Mouse (Mus musculus): ENCODE data around the gene Nfatc4. TPM values are rescaled to one million over a fixed set of nuclear protein-coding genes. Genes with fewer than 3 reads are reported as not detected.

Nfatc4 gene
- polyA plus RNA-seq (2012; rRNA removed; ENCODE audit: low replicate concordance): 17.6 and 94.3 TPM in 2 replicates

DNA sequence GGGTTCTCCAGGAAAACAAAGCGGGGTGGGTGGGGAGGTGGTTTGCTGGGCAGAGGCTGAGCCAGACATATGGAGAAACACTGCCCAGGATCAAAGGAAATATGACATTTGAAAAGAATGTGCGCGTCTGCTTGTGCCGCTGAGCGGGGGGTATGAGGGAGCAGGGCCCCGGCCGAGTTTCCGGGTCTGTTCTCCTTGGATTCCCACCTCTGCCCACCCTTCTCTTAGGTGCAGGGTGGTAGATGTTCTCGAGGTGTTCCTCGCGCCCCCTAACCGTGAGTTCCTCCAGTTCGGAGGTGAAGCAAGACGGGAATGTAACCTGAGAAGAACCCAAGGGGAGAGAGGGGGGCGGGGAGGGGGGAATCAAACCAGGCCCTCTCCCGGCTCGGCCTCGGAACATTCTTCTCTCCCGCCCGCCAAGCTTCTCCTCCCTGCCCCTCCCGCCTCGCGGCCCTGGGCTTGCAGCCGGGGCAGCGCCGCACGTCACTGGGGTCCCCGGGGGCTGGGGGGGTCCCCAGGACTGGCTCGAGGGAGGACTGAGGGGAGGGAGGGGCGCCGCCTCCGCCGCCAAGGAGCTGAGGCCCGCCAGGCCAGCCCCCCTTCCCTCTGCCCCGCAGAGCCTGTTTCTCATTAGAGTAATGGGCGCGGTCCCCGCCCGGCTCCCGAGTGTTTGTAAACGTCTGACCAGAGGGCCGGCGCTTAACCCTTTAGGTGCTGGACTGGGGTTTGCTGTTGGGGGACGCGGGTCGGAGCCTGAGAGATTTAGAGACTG is at the start of gene Nfatc4:
Gene Nfatc4, plus strand, starts transcription at position 154 of the 772 bp plus-strand sequence.

DNA sequence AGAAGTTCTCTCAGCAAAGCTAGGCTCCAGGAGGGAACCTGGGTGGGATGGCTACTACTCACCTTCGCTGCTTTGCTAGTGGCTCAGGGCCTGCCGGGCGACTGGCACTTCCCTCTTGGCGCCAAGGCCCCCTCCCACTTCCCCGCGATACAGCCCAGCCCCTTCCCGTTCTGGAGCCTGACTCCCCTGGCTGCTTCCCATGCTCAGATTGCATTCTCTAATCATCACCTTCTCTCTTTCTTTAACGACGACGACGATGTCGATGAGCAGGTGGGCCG is 39.0 kb upstream of the Nfatc4 start, which contains the start of gene Adcy4:
Gene Adcy4, minus strand, starts transcription at position 138 of the 278 bp plus-strand sequence.

GRCm38 (mm10) chr14:55788256-55789050 is 34.5 kb upstream of the Nfatc4 start, which contains the start of gene Ripk3:
Gene Ripk3 (minus strand): TSS chr14:55788865.

GRCm38 (mm10) chr14:55853621-55854285 is 30.8 kb downstream of the Nfatc4 start, which contains the start of gene Nynrin:
Gene Nynrin (plus strand): TSS chr14:55854010.

Other genes with a start within 250 kb of the Nfatc4 start
- gene Fitm1, start 247.5 kb upstream of the Nfatc4 start, polyA plus RNA-seq (2012; rRNA removed; ENCODE audit: low replicate concordance): 0.68 and 2.5 TPM in 2 replicates
- gene Psme1, start 245.0 kb upstream of the Nfatc4 start, polyA plus RNA-seq (2012; rRNA removed; ENCODE audit: low replicate concordance): 111 and 123 TPM in 2 replicates
- gene Emc9, start 237.8 kb upstream of the Nfatc4 start, polyA plus RNA-seq (2012; rRNA removed; ENCODE audit: low replicate concordance): 34.6 and 113 TPM in 2 replicates
- 133 and 138 TPM in 2 replicates for gene Psme2, start 232.0 kb upstream of the Nfatc4 start, polyA plus RNA-seq (2012; rRNA removed; ENCODE audit: low replicate concordance)
- 27.9 and 42.1 TPM in 2 replicates for gene Rnf31, start 231.4 kb upstream of the Nfatc4 start, polyA plus RNA-seq (2012; rRNA removed; ENCODE audit: low replicate concordance)
- gene Irf9, start 219.6 kb upstream of the Nfatc4 start, polyA plus RNA-seq (2012; rRNA removed; ENCODE audit: low replicate concordance): 39.3 and 81.5 TPM in 2 replicates
- gene Rec8, start 205.1 kb upstream of the Nfatc4 start, polyA plus RNA-seq (2012; rRNA removed; ENCODE audit: low replicate concordance): 0.10 and 23.9 TPM in 2 replicates
- 115 and 240 TPM in 2 replicates for gene Ipo4, start 187.2 kb upstream of the Nfatc4 start, polyA plus RNA-seq (2012; rRNA removed; ENCODE audit: low replicate concordance)
- gene Gm49378, start 185.2 kb upstream of the Nfatc4 start, polyA plus RNA-seq (2012; rRNA removed; ENCODE audit: low replicate concordance): 1.3 and 8.1 TPM in 2 replicates
- 73.5 and 94.8 TPM in 2 replicates for gene Tm9sf1, start 179.3 kb upstream of the Nfatc4 start, polyA plus RNA-seq (2012; rRNA removed; ENCODE audit: low replicate concordance)
- gene Tssk4, start 173.0 kb upstream of the Nfatc4 start, polyA plus RNA-seq (2012; rRNA removed; ENCODE audit: low replicate concordance): 0.77 and 1.5 TPM in 2 replicates
- gene Mdp1, start 162.6 kb upstream of the Nfatc4 start, polyA plus RNA-seq (2012; rRNA removed; ENCODE audit: low replicate concordance): 31.3 and 35.2 TPM in 2 replicates
- 28.6 and 31.3 TPM in 2 replicates for gene Gmpr2, start 151.2 kb upstream of the Nfatc4 start, polyA plus RNA-seq (2012; rRNA removed; ENCODE audit: low replicate concordance)
- 292 and 416 TPM in 2 replicates for gene Nedd8, start 151.0 kb upstream of the Nfatc4 start, polyA plus RNA-seq (2012; rRNA removed; ENCODE audit: low replicate concordance)
- gene Tinf2, start 141.3 kb upstream of the Nfatc4 start, polyA plus RNA-seq (2012; rRNA removed; ENCODE audit: low replicate concordance): 12.3 and 17.1 TPM in 2 replicates
- gene Tgm1, start 109.2 kb upstream of the Nfatc4 start, polyA plus RNA-seq (2012; rRNA removed; ENCODE audit: low replicate concordance): 0.60 and 2.2 TPM in 2 replicates
- 34.6 and 47.9 TPM in 2 replicates for gene Rabggta, start 100.9 kb upstream of the Nfatc4 start, polyA plus RNA-seq (2012; rRNA removed; ENCODE audit: low replicate concordance)
- 95.6 and 110 TPM in 2 replicates for gene Dhrs1, start 77.5 kb upstream of the Nfatc4 start, polyA plus RNA-seq (2012; rRNA removed; ENCODE audit: low replicate concordance)
- 14.6 and 30.0 TPM in 2 replicates for gene Nop9, start 77.5 kb upstream of the Nfatc4 start, polyA plus RNA-seq (2012; rRNA removed; ENCODE audit: low replicate concordance)
- 2.5 and 4.1 TPM in 2 replicates for gene Cideb, start 64.7 kb upstream of the Nfatc4 start, polyA plus RNA-seq (2012; rRNA removed; ENCODE audit: low replicate concordance)
- 0.06 and 0.14 TPM in 2 replicates for gene Ltb4r2, start 61.7 kb upstream of the Nfatc4 start, polyA plus RNA-seq (2012; rRNA removed; ENCODE audit: low replicate concordance)
- gene Ltb4r1, start 57.2 kb upstream of the Nfatc4 start, polyA plus RNA-seq (2012; rRNA removed; ENCODE audit: low replicate concordance): 2.3 and 4.5 TPM in 2 replicates
- 29.4 and 44.4 TPM in 2 replicates for gene Adcy4, start 39.0 kb upstream of the Nfatc4 start, polyA plus RNA-seq (2012; rRNA removed; ENCODE audit: low replicate concordance)
- gene Ripk3, start 34.3 kb upstream of the Nfatc4 start, polyA plus RNA-seq (2012; rRNA removed; ENCODE audit: low replicate concordance): 14.6 and 21.8 TPM in 2 replicates
- 5.7 and 24.4 TPM in 2 replicates for gene Nynrin, start 30.9 kb downstream of the Nfatc4 start, polyA plus RNA-seq (2012; rRNA removed; ENCODE audit: low replicate concordance)
- gene Cbln3, start 61.2 kb downstream of the Nfatc4 start, polyA plus RNA-seq (2012; rRNA removed; ENCODE audit: low replicate concordance): 0.13 and 0.48 TPM in 2 replicates
- gene Khnyn, start 61.8 kb downstream of the Nfatc4 start, polyA plus RNA-seq (2012; rRNA removed; ENCODE audit: low replicate concordance): 17.0 and 28.5 TPM in 2 replicates
- 66.2 and 69.6 TPM in 2 replicates for gene Sdr39u1, start 77.1 kb downstream of the Nfatc4 start, polyA plus RNA-seq (2012; rRNA removed; ENCODE audit: low replicate concordance)
- gene Cma1, start 121.5 kb downstream of the Nfatc4 start, polyA plus RNA-seq (2012; rRNA removed; ENCODE audit: low replicate concordance): 2.2 and 10.2 TPM in 2 replicates
- gene Cma2, start 127.8 kb downstream of the Nfatc4 start, polyA plus RNA-seq (2012; rRNA removed; ENCODE audit: low replicate concordance): not detected in 2 replicates
- not detected in 2 replicates for gene Mcpt1, start 194.8 kb downstream of the Nfatc4 start, polyA plus RNA-seq (2012; rRNA removed; ENCODE audit: low replicate concordance)
- gene Mcpt9, start 207.4 kb downstream of the Nfatc4 start, polyA plus RNA-seq (2012; rRNA removed; ENCODE audit: low replicate concordance): not detected in 2 replicates
- gene Mcpt2, start 218.9 kb downstream of the Nfatc4 start, polyA plus RNA-seq (2012; rRNA removed; ENCODE audit: low replicate concordance): not detected in 2 replicates
- gene Mcpt4, start 239.2 kb downstream of the Nfatc4 start, polyA plus RNA-seq (2012; rRNA removed; ENCODE audit: low replicate concordance): 1.1 and 8.6 TPM in 2 replicates

Measured in subcutaneous adipose tissue, adult 2 months (tissue).